Mouse (Mus musculus) embryonic facial prominence, embryonic 12.5 days (tissue): ENCODE measurements around the gene Slc22a20. TPM values are rescaled to one million over a fixed set of nuclear protein-coding genes. Genes with fewer than 3 reads are reported as not detected.

Experiments
- ATAC-seq: fragments of 200-750 bp; cut with Nextera tagmentation; 2 replicates; pipeline ENCODE4 v1.8.0; 2017; ENCODE audit not compliant: insufficient number of reproducible peaks, insufficient read depth, low FRiP score, low TSS enrichment
- H3K27ac ChIP-seq: fragments of 300-500 bp; sonication (generic); 2 replicates; pipeline ENCODE4 v1.5.1; 2016; ENCODE audit warnings: mild to moderate bottlenecking
- H3K27me3 ChIP-seq: fragments of 300-500 bp; sonication (generic); 2 replicates; pipeline ENCODE4 v1.6.1; 2016; ENCODE audit warnings: mild to moderate bottlenecking, moderate library complexity
- H3K36me3 ChIP-seq: fragments of 300-500 bp; sonication (generic); 2 replicates; pipeline ENCODE4 v1.6.1; 2016; ENCODE audit warnings: mild to moderate bottlenecking
- H3K4me1 ChIP-seq: fragments of 300-500 bp; sonication (generic); 2 replicates; pipeline ENCODE4 v1.6.1; 2016
- H3K4me2 ChIP-seq: fragments of 300-500 bp; sonication (generic); replicated peaks from 2 replicates; pipeline ENCODE4 v1.6.1; 2016; ENCODE audit warnings: mild to moderate bottlenecking, moderate library complexity
- H3K4me3 ChIP-seq: fragments of 300-500 bp; sonication (generic); 2 replicates; pipeline ENCODE4 v1.5.1; 2016; ENCODE audit warnings: mild to moderate bottlenecking
- H3K9ac ChIP-seq: fragments of 300-500 bp; sonication (generic); 2 replicates; pipeline ENCODE4 v1.6.1; 2016; ENCODE audit warnings: mild to moderate bottlenecking, moderate library complexity
- H3K9me3 ChIP-seq: fragments of 300-500 bp; sonication (generic); 2 replicates; pipeline ENCODE4 v1.6.1; 2016; ENCODE audit warnings: mild to moderate bottlenecking, moderate library complexity
- WGBS: fragments of 180-500 bp; shearing (Covaris S2); methylation state at CpG from one replicate; pipeline ENCODE4 v1.1.7; 2016; 5-methylcytosine and 5-hydroxymethylcytosine counted together
- polyA plus RNA-seq: library from polyadenylated mRNA; unstranded; fragments of >200 nt; fragmentation: Nextera tagmentation; extraction: Ambion mirVana; gene quantifications from 2 replicates; pipeline ENCODE4 v1.2.1, GENCODE M21; 2016

The Slc22a20 gene
- polyA plus RNA-seq, 1 experiment from 2014 or later, result not detected

DNA sequence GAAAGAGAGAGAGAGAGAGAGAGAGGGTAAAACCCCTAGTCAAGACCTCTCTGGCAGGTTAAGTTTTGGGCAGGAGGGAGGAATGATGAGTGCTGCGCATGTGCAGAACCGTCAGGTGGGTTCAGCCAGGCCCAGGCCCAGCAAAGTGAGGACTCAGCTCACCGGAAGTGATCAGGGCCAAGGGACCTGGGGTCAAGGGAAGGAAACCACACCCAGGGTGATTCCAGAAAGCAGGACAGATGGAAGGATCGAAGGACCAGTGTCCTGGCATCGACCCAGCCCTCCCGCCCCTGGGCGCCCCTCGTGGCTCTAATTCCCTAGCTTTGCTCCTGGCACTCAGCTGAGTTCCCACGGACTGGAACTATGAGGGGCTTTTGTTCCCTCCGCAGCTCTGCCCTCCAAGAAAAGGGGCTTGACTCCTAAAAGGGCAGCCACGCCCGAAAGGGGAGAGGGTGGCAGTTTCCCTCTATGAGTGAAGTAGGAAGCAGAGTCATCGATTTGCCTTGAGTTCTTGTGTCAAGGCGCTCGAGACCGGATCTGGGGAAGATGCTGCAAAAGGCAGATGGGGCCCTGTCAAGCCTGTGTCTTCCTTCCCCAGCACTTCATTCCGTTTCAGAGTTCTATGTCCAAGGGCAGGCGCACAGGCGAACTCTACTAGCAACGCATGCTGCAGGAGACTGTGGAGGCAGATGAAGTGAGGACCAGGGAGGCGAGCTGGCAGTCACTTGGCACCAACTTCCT, 48.7 kb downstream of the Slc22a20 start:
- H3K36me3 ChIP-seq, result peaks cover 21% of the 10 kb centered on the region
- H3K27me3 ChIP-seq, result no peaks in the 10 kb centered on the region
- no peak overlapping the region for H3K9ac ChIP-seq
- 84% methylated on average over 21 of the region's 21 CpGs for WGBS
- H3K9me3 ChIP-seq, result no peaks in the 10 kb centered on the region
- H3K4me3 ChIP-seq, result no peak overlapping the region
- H3K4me1 ChIP-seq, result 0 out of 2 replicates have a peak, but pooled peaks cover 4% of the 10 kb centered on the region
- no peak overlapping the region for H3K4me2 ChIP-seq
- no peak for ATAC-seq
- H3K27ac ChIP-seq, result 0 out of 2 replicates have a peak overlapping the region, but pooled peaks have one; percentile 23

DNA sequence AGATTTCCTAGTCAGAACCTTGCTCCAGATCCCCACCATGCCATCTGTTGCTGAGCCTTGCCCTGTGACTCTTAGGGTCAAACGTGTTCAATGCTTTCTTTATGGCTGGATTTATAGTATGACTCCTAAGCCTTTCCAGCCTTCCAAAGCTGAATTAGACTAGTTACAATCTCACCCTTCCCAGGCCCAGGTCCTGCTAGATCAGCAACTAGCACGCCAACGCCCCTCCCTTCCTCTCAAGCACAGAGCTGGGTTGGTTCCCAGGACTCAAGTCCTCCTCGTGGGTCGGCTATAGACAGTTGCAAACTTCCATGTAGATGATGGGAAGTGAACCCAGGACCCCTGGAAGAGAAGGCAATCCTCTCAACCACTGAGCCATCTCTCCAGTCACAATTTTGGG, 50.3 kb downstream of the Slc22a20 start:
- no peak overlapping the region for H3K4me3 ChIP-seq
- no peak for ATAC-seq
- no peak overlapping the region for H3K27ac ChIP-seq
- H3K36me3 ChIP-seq, result peaks cover 8% of the 10 kb centered on the region; the same call in 1 of the 2 replicates
- H3K27me3 ChIP-seq, result no peaks in the 10 kb centered on the region
- 82% methylated on average over 5 of the region's 5 CpGs for whole genome bisulfite sequencing
- no peaks in the 10 kb centered on the region for H3K9me3 ChIP-seq
- H3K4me1 ChIP-seq, result 0 out of 2 replicates have a peak, but pooled peaks cover 4% of the 10 kb centered on the region
- H3K4me2 ChIP-seq, result no peak overlapping the region
- H3K9ac ChIP-seq, result no peak overlapping the region

DNA sequence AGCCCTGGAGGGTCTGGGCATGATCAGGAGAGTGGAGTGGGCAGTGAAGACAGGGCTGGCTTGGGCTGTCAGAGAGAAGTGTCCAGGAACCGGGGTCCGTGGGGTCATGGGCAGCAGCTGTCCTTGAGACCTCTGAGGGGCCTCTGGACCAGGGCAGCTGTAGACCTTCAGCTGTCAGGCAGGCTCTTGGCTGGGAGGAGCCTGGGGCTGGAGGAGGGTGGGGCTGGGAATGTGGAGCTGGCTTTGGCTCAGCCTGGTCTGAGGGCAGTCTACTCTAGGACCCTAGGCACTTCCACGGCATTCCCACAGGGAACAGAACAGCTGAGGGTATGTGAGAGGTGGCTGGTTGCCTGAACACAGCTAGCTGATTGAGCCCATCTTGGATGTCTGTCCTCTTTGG, 50.7 kb downstream of the Slc22a20 start:
- Histone ChIP-seq H3K27me3 (no peaks in the 10 kb centered on the region), H3K9me3 (no peaks in the 10 kb centered on the region)

DNA sequence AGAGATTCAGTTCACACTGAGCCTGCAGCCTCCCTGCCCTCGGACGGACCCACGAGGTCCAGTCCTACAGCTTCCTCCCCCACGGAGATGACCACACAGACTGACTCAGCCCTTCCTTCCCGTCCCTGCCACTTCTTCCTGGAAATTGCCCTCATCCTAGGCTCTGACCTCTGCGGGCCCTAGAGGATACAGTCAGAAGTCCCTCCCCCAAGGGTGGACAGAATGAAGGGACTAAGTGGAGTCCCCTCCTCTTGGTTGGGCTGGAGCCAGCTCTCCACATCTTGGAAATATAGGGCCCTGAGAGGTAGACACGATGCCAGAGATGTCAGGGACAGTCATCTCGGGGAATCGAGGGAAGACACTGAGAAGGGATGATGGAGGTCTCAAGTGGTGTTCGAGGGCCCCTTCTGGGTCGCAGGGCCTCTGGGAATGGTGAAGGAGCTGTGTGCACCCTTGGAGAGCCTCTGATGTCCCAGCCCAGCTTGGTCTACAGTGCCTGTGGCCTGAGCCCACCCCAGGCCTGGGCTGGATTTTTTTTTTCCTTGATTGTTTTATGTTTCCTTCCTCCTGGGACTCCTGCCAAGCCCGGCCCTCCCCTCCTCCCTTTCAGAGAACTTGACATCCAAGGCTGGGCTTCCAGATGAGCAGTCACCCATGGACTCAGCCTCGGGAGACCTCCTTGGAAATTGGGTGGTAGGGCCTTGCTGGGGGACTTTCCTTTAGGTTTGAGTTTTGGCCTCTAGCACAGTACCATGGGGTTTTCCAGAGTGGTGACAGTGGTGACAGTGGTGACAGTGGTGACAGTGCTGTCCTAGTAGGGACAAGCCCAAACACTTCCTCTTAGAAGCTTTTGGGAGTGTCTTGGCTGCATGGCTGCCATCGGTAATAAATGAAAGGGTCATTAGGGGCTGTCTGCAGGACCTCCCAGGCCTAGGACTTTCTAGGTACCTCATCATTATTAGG, 56.0 kb downstream of the Slc22a20 start:
- Histone ChIP-seq H3K4me1 (peaks cover 14% of the 10 kb centered on the region; the same call in 1 of the 2 replicates), H3K4me3 (no peak overlapping the region), H3K9me3 (no peaks in the 10 kb centered on the region), H3K36me3 (no peaks in the 10 kb centered on the region), H3K9ac (no peak overlapping the region), H3K27ac (no peak overlapping the region), H3K4me2 (no peak overlapping the region), H3K27me3 (0 out of 2 replicates have a peak, but pooled peaks cover 10% of the 10 kb centered on the region)
- ATAC-seq, result no peak
- 71% methylated on average over 14 of the region's 14 CpGs for WGBS

More for the DNA sequence above, 50.7 kb downstream of the Slc22a20 start:
- Histone ChIP-seq H3K27ac (no peak overlapping the region), H3K36me3 (0 out of 2 replicates have a peak, but pooled peaks cover 6% of the 10 kb centered on the region), H3K4me3 (no peak overlapping the region), H3K9ac (no peak overlapping the region), H3K4me2 (no peak overlapping the region), H3K4me1 (0 out of 2 replicates have a peak, but pooled peaks cover 4% of the 10 kb centered on the region)
- no peak for ATAC-seq
- 44% methylated on average over 3 of the region's 3 CpGs for WGBS

DNA sequence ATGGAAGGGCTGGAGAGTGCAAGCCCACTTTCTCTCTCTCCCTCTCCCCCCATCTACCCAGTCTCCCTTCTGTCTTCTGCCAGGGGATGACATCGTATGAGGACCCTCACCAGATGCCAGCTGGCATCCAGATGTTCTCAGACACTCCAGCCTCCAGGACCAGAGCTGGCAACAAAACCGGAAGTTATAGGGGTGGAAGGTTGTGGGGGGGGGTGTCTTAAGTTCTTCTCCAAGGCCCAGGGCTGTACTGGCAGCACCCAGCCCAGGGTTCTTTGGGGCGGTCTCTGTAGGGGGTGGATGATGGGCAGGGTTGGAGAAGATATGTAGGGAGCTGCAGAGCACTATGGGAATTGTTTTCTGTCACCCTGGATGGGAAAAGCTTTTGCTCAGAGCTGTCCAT, 57.4 kb downstream of the Slc22a20 start:
- Histone ChIP-seq H3K27ac (no peak overlapping the region), H3K27me3 (0 out of 2 replicates have a peak, but pooled peaks cover 10% of the 10 kb centered on the region), H3K9me3 (no peaks in the 10 kb centered on the region), H3K4me1 (peaks cover 14% of the 10 kb centered on the region; the same call in 1 of the 2 replicates), H3K9ac (no peak overlapping the region), H3K4me2 (no peak overlapping the region), H3K36me3 (no peaks in the 10 kb centered on the region), H3K4me3 (no peak overlapping the region)
- no peak for ATAC-seq
- WGBS, result 43% methylated on average over 3 of the region's 3 CpGs

DNA sequence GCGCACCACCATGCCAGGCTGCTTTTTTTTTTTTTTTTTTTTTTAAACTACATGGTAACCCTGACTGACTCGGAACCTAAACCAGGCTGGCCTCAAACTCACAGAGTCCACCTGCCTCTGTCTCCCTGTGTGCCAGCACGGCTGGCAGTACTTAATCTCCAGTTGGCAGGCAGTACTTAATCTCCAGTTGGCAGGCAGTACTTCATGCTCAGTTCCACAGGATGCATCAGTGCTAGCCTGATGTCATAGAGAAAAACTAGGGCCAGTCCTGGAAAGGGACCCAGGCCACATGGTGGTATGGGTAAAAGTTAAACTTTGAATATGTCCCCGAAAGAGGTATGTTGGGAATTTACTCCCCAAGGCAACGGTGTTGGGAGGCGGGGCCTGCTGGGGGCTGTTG, 57.8 kb downstream of the Slc22a20 start:
- Histone ChIP-seq H3K27me3 (0 out of 2 replicates have a peak, but pooled peaks cover 10% of the 10 kb centered on the region), H3K9ac (no peak overlapping the region), H3K4me2 (no peak overlapping the region), H3K27ac (no peak overlapping the region), H3K4me3 (no peak overlapping the region), H3K4me1 (peaks cover 14% of the 10 kb centered on the region; the same call in 1 of the 2 replicates), H3K36me3 (no peaks in the 10 kb centered on the region), H3K9me3 (no peaks in the 10 kb centered on the region)
- 71% methylated on average over 6 of the region's 6 CpGs for WGBS
- ATAC-seq, result no peak

DNA sequence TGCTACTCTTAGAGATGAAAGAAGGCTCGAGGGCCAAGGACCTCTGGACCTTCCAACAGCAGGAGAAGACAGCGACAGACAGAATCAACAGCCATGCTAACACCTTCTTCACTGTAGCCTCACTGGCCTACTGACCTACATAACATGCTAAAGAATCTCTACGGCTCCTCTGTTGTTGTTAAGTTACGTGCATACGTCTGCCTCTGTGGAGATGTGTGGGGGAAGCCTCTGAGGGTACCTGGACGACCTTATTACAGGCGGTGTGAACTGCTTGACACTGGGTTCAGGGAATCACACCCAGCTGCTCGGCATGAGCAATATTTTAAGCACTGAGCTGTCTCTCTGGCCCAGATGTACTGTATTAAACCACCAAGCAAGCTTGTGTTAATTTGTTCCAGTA, 58.4 kb downstream of the Slc22a20 start:
- no peak for ATAC-seq
- H3K4me1 ChIP-seq, result peaks cover 14% of the 10 kb centered on the region; the same call in 1 of the 2 replicates
- no peak overlapping the region for H3K9ac ChIP-seq
- H3K4me3 ChIP-seq, result no peak overlapping the region
- H3K36me3 ChIP-seq, result no peaks in the 10 kb centered on the region
- no peak overlapping the region for H3K4me2 ChIP-seq
- no peaks in the 10 kb centered on the region for H3K9me3 ChIP-seq
- no peak overlapping the region for H3K27ac ChIP-seq
- 61% methylated on average over 8 of the region's 8 CpGs for WGBS
- H3K27me3 ChIP-seq, result 0 out of 2 replicates have a peak, but pooled peaks cover 10% of the 10 kb centered on the region

DNA sequence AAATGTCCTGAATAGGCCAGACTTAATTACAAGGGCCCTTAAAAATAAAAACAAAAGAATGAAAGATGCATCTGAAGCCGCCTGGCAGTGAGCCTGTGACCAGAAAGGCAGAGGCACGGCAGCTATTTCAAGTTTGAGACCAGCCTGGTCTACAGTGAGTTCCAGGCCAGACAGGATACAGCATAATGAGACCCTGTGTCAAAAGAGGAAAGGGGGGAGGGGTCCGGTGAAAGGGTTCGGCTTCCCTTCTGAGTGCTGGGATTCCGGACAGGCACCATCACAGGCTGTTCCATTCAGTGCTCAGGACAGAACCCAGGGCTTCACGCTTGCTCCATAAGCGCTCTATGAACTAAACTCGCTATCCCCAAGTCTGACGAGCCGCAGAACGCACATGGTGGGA, 58.9 kb downstream of the Slc22a20 start:
- no peak for ATAC-seq
- Histone ChIP-seq H3K4me3 (no peak overlapping the region), H3K27ac (no peak overlapping the region), H3K4me1 (peaks cover 14% of the 10 kb centered on the region; the same call in 1 of the 2 replicates), H3K9ac (no peak overlapping the region), H3K27me3 (0 out of 2 replicates have a peak, but pooled peaks cover 10% of the 10 kb centered on the region), H3K36me3 (no peaks in the 10 kb centered on the region), H3K4me2 (no peak overlapping the region), H3K9me3 (no peaks in the 10 kb centered on the region)
- 61% methylated on average over 11 of the region's 11 CpGs for WGBS

DNA sequence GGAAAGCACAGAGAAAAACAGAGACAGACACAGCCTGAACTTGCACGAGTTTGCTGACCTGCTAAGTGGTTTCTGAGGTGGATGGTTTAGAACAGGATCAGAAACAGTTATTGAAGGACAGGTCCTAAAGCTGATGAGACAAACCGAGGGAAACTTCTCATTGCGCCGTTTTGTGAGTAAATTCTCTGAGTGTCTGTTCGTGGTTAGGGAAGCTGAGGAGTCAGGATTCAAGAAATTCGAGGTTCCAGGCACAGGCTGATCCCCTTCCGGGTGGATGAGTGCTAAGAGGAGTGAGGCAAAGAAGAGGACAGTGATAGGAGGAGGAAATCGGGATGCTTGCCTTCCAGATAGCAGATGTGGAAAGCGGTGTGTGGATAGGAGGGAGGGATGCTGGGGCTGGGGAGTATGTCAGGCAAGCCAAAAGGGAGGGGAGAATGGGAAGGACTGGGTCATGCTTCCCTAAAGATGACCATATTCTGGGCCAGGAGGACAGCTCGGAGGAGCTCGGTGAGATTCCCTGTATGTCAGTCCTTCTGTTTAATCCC, 60.6 kb downstream of the Slc22a20 start:
- H3K4me1 ChIP-seq, result peaks cover 14% of the 10 kb centered on the region; the same call in 1 of the 2 replicates
- 0 out of 2 replicates have a peak, but pooled peaks cover 10% of the 10 kb centered on the region for H3K27me3 ChIP-seq
- no peak overlapping the region for H3K9ac ChIP-seq
- H3K9me3 ChIP-seq, result no peaks in the 10 kb centered on the region
- no peak for ATAC-seq
- 29% methylated on average over 11 of the region's 11 CpGs for WGBS
- no peaks in the 10 kb centered on the region for H3K36me3 ChIP-seq
- peak overlapping the region; percentile 47 for H3K4me3 ChIP-seq
- H3K4me2 ChIP-seq, result peak overlapping the region; percentile 99
- no peak overlapping the region for H3K27ac ChIP-seq

DNA sequence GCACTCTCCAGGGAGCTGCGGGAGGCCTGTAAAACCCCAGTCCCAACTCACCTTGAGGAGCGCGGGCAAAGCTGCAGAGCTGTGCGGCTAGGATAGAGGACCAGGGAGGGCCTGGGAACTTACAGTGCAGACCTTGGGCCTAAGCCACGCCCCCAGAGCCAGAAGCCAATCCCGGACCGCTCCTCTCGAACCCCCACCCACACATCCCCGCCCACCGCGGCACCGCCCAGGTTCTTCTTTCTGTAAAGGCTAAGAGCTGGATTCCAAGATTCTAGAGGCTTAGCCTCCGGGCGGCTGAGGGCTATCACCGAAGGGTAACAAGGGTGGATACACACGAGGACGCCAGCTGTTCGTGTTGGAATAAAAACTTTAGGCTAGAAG, 61.2 kb downstream of the Slc22a20 start, which contains the start of gene Cdc42ep2:
Cdc42ep2 (minus strand) TSS at position 104 of the 381 bp plus-strand sequence.
- H3K4me1 ChIP-seq, result peaks cover 14% of the 10 kb centered on the region; the same call in 1 of the 2 replicates
- H3K4me3 ChIP-seq, result peak within 1 kb of the TSS; percentile 47
- no peaks in the 10 kb centered on the region for H3K9me3 ChIP-seq
- peak within 1 kb of the TSS; percentile 51; the same call in 1 of the 2 replicates for H3K27ac ChIP-seq
- H3K9ac ChIP-seq, result peak within 1 kb of the TSS; percentile 49
- H3K27me3 ChIP-seq, result 0 out of 2 replicates have a peak, but pooled peaks cover 10% of the 10 kb centered on the region
- H3K4me2 ChIP-seq, result peak within 1 kb of the TSS; percentile 99
- WGBS, result under 1% methylated on average over 18 of the region's 18 CpGs
- ATAC-seq, result peak; percentile 93
- no peaks in the 10 kb centered on the region for H3K36me3 ChIP-seq
